Mouse (Mus musculus): ENCODE results near the gene Abcb1a. TPM values are rescaled to one million over a fixed set of nuclear protein-coding genes. Genes with fewer than 3 reads are reported as not detected.
"Not testable (repeated sequence)": the region's sequence is repeated elsewhere in the genome, so short reads cannot be mapped to it uniquely, and the experiment has no call there.

Abcb1a gene
- polyA plus RNA-seq, 1 experiment from 2014 or later = 0.28 TPM

DNA sequence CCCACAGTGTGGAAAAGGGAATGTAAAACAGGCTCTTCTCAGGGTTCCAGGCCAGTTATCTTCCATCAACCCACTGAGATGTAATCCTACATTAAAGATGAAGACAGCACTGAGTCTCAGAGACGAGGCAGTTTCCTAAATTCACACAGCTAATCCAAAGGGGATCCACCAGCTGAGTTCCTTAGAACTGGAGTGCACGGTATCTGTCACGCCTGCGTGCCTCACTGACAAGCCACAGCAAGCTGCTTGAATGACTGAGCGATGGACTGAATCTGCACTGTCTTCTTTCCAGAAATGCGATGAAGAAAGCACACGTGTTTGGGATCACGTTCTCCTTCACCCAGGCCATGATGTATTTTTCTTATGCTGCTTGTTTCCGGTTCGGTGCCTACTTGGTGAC lies 73.4 kb downstream of the Abcb1a start:
- H3K4me1 ChIP-seq; H3K27ac ChIP-seq; H3K9ac ChIP-seq; H3K9me3 ChIP-seq; H3K4me3 ChIP-seq; H3K36me3 ChIP-seq; H3K27me3 ChIP-seq; H3K4me2 ChIP-seq (replicated peaks); ATAC-seq (ENCODE audit: insufficient number of reproducible peaks, insufficient read depth, low FRiP score, low TSS enrichment): not testable (repeated sequence)
- 77% methylated on average over 9 of the region's 10 CpGs for WGBS

DNA sequence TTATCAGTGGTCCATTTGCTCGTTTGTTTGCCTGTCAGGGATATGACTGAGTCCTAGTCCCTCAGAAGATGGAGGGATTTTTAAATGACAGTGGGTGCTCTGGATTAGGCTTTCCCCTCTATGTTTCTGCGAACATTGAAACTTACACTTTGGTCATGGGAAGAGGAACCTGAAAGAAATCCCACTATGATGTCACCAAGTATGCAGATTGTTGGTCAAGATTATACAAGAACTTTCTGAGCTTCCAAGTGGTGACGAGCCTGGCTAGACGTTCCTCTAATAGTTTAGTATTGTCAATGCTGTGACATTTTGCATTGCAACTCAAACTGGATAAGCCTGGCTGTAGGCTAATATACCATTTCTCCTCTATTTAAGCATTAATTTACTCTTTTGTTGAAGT lies 76.5 kb downstream of the Abcb1a start:
- no peak overlapping the region for H3K4me3 ChIP-seq
- no peaks in the 10 kb centered on the region for H3K9me3 ChIP-seq
- H3K27me3 ChIP-seq = no peaks in the 10 kb centered on the region
- no peak overlapping the region for H3K4me2 ChIP-seq (replicated peaks)
- no peaks in the 10 kb centered on the region for H3K4me1 ChIP-seq
- no peaks in the 10 kb centered on the region for H3K36me3 ChIP-seq
- WGBS = 75% methylated on average over 4 of the region's 4 CpGs
- H3K9ac ChIP-seq = no peak overlapping the region
- no peak overlapping the region for H3K27ac ChIP-seq
- ATAC-seq (ENCODE audit: insufficient number of reproducible peaks, insufficient read depth, low FRiP score, low TSS enrichment) = no peak

GRCm38 (mm10) chr5:8737062-8737461 lies 77.2 kb downstream of the Abcb1a start:
- Histone ChIP-seq H3K4me2 (replicated peaks) (no peak overlapping the region), H3K4me3 (no peak overlapping the region), H3K9me3 (no peaks in the 10 kb centered on the region), H3K4me1 (no peaks in the 10 kb centered on the region), H3K36me3 (no peaks in the 10 kb centered on the region), H3K9ac (no peak overlapping the region), H3K27me3 (no peaks in the 10 kb centered on the region), H3K27ac (no peak overlapping the region)
- WGBS = 86% methylated on average over 4 of the region's 4 CpGs
- no peak for ATAC-seq (ENCODE audit: insufficient number of reproducible peaks, insufficient read depth, low FRiP score, low TSS enrichment)

GRCm38 (mm10) chr5:8747244-8747643 lies 87.4 kb downstream of the Abcb1a start:
- WGBS = 93% methylated on average over 13 of the region's 13 CpGs

GRCm38 (mm10) chr5:8772866-8773265 lies 113.0 kb downstream of the Abcb1a start:
- WGBS = 71% methylated on average over 3 of the region's 3 CpGs
- no peaks in the 10 kb centered on the region for H3K27me3 ChIP-seq
- no peak overlapping the region for H3K4me3 ChIP-seq
- H3K27ac ChIP-seq = no peak overlapping the region
- no peak overlapping the region for H3K4me2 ChIP-seq (replicated peaks)
- no peak overlapping the region for H3K9ac ChIP-seq
- no peaks in the 10 kb centered on the region for H3K36me3 ChIP-seq
- ATAC-seq (ENCODE audit: insufficient number of reproducible peaks, insufficient read depth, low FRiP score, low TSS enrichment) = no peak
- H3K9me3 ChIP-seq = no peaks in the 10 kb centered on the region
- H3K4me1 ChIP-seq = no peaks in the 10 kb centered on the region

More at GRCm38 (mm10) chr5:8747244-8747643, 87.4 kb downstream of the Abcb1a start:
- not testable (repeated sequence) for ATAC-seq (ENCODE audit: insufficient number of reproducible peaks, insufficient read depth, low FRiP score, low TSS enrichment); H3K9ac ChIP-seq; H3K36me3 ChIP-seq; H3K27ac ChIP-seq; H3K4me1 ChIP-seq; H3K4me2 ChIP-seq (replicated peaks); H3K9me3 ChIP-seq; H3K27me3 ChIP-seq; H3K4me3 ChIP-seq

DNA sequence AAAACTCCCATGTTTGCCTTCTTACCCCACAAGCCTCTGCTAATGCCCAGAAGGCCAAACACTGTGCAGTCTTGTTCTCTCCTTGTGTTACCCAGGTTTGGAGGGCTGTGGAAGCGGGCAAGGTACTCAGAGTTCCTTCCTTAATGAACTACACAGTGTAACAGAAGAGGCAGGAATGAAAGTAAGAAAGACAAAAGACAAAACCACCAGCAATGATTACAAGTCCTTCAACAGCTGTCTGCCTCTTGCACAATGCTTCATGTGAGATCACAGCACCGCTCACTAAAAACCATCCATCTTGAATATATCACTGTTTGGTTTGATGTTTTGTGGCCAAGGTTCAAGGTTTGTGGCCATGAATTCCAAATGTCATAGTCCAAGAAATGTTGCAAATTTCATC lies 118.4 kb downstream of the Abcb1a start:
- Histone ChIP-seq H3K27me3 (no peaks in the 10 kb centered on the region), H3K36me3 (no peaks in the 10 kb centered on the region), H3K4me1 (no peaks in the 10 kb centered on the region), H3K4me3 (no peak overlapping the region), H3K9ac (no peak overlapping the region), H3K9me3 (no peaks in the 10 kb centered on the region), H3K4me2 (replicated peaks) (no peak overlapping the region), H3K27ac (no peak overlapping the region)
- no peak for ATAC-seq (ENCODE audit: insufficient number of reproducible peaks, insufficient read depth, low FRiP score, low TSS enrichment)
- 89% methylated on average over 2 of the region's 2 CpGs for WGBS

GRCm38 (mm10) chr5:8778751-8779150 lies 118.9 kb downstream of the Abcb1a start:
- Histone ChIP-seq H3K4me2 (replicated peaks) (no peak overlapping the region), H3K27ac (no peak overlapping the region), H3K27me3 (no peaks in the 10 kb centered on the region), H3K4me1 (no peaks in the 10 kb centered on the region), H3K4me3 (no peak overlapping the region), H3K9ac (no peak overlapping the region), H3K9me3 (no peaks in the 10 kb centered on the region), H3K36me3 (no peaks in the 10 kb centered on the region)
- no peak for ATAC-seq (ENCODE audit: insufficient number of reproducible peaks, insufficient read depth, low FRiP score, low TSS enrichment)
- 81% methylated on average over 2 of the region's 2 CpGs for WGBS

- H3K9me3 ChIP-seq = no peaks in the 10 kb centered on the region
- H3K9ac ChIP-seq = no peak overlapping the region
- no peaks in the 10 kb centered on the region for H3K36me3 ChIP-seq
- no peak overlapping the region for H3K4me3 ChIP-seq
- no peak for ATAC-seq (ENCODE audit: insufficient number of reproducible peaks, insufficient read depth, low FRiP score, low TSS enrichment)
- no peak overlapping the region for H3K4me2 ChIP-seq (replicated peaks)
- H3K4me1 ChIP-seq = no peaks in the 10 kb centered on the region
- H3K27ac ChIP-seq = no peak overlapping the region
- H3K27me3 ChIP-seq = no peaks in the 10 kb centered on the region
- 77% methylated on average over 4 of the region's 4 CpGs for WGBS
Observed at GRCm38 (mm10) chr5:8792281-8792680, 132.4 kb downstream of the Abcb1a start.

Other genes with a start within 250 kb of the Abcb1a start
- gene Dbf4, start 237.4 kb upstream of the Abcb1a start, polyA plus RNA-seq (2016; fragmentation: Nextera tagmentation; extraction: Ambion mirVana) = 50.9 and 54.6 TPM in 2 replicates
- gene Slc25a40, start 237.2 kb upstream of the Abcb1a start, polyA plus RNA-seq (2016; fragmentation: Nextera tagmentation; extraction: Ambion mirVana) = 12.4 and 14.1 TPM in 2 replicates
- 7.7 and 8.3 TPM in 2 replicates for gene Rundc3b, start 37.1 kb upstream of the Abcb1a start, polyA plus RNA-seq (2016; fragmentation: Nextera tagmentation; extraction: Ambion mirVana)
- gene Abcb1b, start 138.1 kb downstream of the Abcb1a start, polyA plus RNA-seq (2016; fragmentation: Nextera tagmentation; extraction: Ambion mirVana) = 0.67 and 1.5 TPM in 2 replicates
- gene Abcb4, start 233.6 kb downstream of the Abcb1a start, polyA plus RNA-seq (2016; fragmentation: Nextera tagmentation; extraction: Ambion mirVana) = 0.58 and 0.76 TPM in 2 replicates